Mouse (Mus musculus): ENCODE results near the gene Scn8a. TPM values are rescaled to one million over a fixed set of nuclear protein-coding genes. Genes with fewer than 3 reads are reported as not detected.

Gene Scn8a
- polyA plus RNA-seq, 1 experiment from 2014 or later, result 1.3 TPM

DNA sequence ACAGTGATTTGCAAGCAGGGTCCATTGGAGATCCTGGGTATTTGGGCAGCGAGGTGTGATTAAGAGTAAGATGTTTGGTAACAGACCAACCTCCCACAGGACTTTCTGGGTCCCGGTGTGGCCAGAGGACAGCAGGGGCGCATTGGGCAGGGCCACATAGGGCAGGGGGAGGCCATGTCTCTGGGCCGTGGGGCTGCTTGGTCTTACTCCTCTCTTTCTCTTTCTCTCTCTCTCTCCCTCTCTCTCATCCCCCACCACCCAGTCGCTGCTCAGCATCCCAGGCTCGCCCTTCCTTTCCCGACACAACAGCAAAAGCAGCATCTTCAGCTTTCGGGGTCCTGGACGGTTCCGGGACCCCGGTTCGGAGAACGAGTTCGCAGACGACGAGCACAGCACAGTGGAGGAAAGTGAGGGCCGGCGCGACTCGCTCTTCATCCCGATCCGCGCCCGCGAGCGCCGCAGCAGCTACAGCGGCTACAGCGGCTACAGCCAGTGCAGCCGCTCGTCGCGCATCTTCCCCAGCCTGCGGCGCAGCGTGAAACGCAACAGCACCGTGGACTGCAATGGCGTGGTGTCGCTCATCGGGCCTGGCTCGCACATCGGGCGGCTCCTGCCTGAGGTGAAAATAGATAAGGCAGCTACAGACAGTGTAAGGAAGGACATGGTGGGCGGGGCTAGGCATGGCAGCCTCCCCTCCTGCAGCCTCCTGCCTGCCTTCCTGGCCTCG lies 113.9 kb downstream of the Scn8a start:
- Histone ChIP-seq H3K9ac (peak overlapping the region; percentile 50), H3K27me3 (ENCODE audit: insufficient read depth, low read length) (peaks cover 33% of the 10 kb centered on the region), H3K27ac (ENCODE audit: low read depth) (no peak overlapping the region), H3K4me2 (peak overlapping the region; percentile 87), H3K36me3 (ENCODE audit: insufficient read depth) (no peaks in the 10 kb centered on the region), H3K9me3 (ENCODE audit: low read depth, low read length) (no peaks in the 10 kb centered on the region), H3K4me3 (ENCODE audit: low read depth, low read length) (peak overlapping the region; percentile 49), H3K4me1 (ENCODE audit: insufficient read depth) (0 out of 2 replicates have a peak, but pooled peaks cover 3% of the 10 kb centered on the region)
- ATAC-seq (ENCODE audit: insufficient read depth) (peak; percentile 89), DNase-seq (peak; percentile 77)
- under 1% methylated on average over 46 of the region's 46 CpGs for WGBS
- peak; percentile 57 for TF ChIP-seq CTCF (IDR thresholded peaks at IDR 0.05; ENCODE audit: low read depth)

DNA sequence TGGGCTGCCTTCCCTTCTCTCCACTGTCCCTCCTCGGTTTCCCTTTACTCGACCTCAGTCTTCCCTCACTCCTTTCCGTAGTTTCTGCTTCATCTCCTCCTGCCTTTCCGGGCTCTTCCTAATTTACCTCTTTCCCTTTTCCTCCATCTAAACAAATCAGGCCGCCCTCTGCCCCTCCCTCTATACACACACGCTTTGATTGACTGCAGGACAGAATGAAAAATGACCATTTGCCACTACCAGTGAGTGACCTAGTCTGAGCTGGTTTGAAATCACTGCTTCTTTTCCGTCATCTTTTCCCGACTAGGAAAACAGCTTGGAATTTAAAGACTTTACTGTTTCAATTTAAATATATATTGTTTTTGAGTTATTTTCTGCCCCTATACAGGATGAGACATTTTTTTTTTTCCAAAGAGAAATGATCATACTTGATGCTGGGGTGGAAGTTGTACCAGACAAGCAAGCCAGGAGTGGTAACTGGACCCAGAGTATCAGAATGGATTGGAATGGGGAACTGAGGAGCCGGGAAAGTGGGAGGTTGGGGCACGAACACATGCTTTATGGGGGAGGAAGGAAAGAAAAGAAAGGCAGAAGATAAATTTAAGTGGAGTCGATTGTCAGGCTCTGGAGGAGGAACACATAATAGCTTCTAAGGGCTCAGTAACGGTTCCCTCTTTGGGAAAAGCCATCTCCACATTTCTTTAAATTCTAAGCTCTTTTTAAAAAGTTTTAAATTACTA lies 114.7 kb downstream of the Scn8a start:
- peak overlapping the region; percentile 87 for H3K4me2 ChIP-seq
- no peaks in the 10 kb centered on the region for H3K36me3 ChIP-seq (ENCODE audit: insufficient read depth)
- H3K4me3 ChIP-seq (ENCODE audit: low read depth, low read length), result peak overlapping the region; percentile 49
- DNase-seq (no peak), ATAC-seq (ENCODE audit: insufficient read depth) (peak; percentile 35; the same call in 1 of the 2 replicates)
- H3K4me1 ChIP-seq (ENCODE audit: insufficient read depth), result 0 out of 2 replicates have a peak, but pooled peaks cover 3% of the 10 kb centered on the region
- TF ChIP-seq CTCF (IDR thresholded peaks at IDR 0.05; ENCODE audit: low read depth), result no peak
- no peak overlapping the region for H3K27ac ChIP-seq (ENCODE audit: low read depth)
- peaks cover 33% of the 10 kb centered on the region for H3K27me3 ChIP-seq (ENCODE audit: insufficient read depth, low read length)
- WGBS, result 20% methylated on average over 12 of the region's 12 CpGs
- no peaks in the 10 kb centered on the region for H3K9me3 ChIP-seq (ENCODE audit: low read depth, low read length)
- H3K9ac ChIP-seq, result no peak overlapping the region

DNA sequence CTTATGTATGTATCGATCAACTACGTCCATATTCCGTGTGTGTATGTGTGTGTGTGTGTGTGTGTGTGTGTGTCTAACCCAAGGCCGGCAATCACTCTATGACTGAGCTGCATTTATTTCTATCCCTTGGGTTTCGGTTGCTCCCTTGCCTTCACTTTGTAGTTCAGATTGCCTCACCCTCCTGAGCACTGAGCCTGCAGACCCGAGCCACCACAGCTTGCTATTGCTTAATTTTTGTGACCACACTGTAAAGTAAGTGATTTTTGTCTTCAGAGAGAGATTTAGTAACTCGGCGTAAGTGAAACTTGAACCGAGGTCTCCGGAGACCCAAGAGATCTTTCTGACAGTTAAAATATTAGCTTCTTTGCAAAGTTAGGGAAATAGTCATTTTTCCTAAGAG lies 116.8 kb downstream of the Scn8a start:
- TF ChIP-seq CTCF (IDR thresholded peaks at IDR 0.05; ENCODE audit: low read depth), result no peak
- DNase-seq, result no peak
- H3K9ac ChIP-seq, result no peak overlapping the region

DNA sequence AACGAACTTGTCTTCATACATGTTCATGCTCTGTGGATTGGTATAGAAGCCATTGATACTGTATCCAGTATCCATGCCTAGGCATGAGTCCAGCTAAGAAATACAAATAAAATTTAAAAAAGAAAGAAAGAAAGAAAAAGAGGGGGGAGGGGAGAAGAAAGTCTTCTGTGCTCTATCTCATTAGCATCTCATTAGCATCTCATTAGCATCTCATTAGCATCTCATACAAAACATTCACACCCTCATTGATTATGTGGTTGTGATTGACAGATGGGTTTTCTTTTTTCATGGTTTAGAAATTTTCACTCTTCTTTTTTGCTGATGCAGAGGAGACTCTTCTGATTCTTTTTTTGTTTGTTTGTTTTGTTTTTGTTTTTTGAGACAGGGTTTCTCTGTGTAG lies 117.4 kb downstream of the Scn8a start:
- Histone ChIP-seq H3K9me3 (ENCODE audit: low read depth, low read length) (no peaks in the 10 kb centered on the region), H3K9ac (no peak overlapping the region), H3K4me1 (ENCODE audit: insufficient read depth) (0 out of 2 replicates have a peak, but pooled peaks cover 3% of the 10 kb centered on the region), H3K27ac (ENCODE audit: low read depth) (no peak overlapping the region), H3K36me3 (ENCODE audit: insufficient read depth) (no peaks in the 10 kb centered on the region), H3K27me3 (ENCODE audit: insufficient read depth, low read length) (peaks cover 32% of the 10 kb centered on the region), H3K4me3 (ENCODE audit: low read depth, low read length) (no peak overlapping the region), H3K4me2 (no peak overlapping the region)
- no peak for TF ChIP-seq CTCF (IDR thresholded peaks at IDR 0.05; ENCODE audit: low read depth)
- DNase-seq, result no peak
- 97% methylated on average over 1 of the region's 1 CpGs for whole genome bisulfite sequencing
- no peak for ATAC-seq (ENCODE audit: insufficient read depth)

More for the DNA sequence above, 116.8 kb downstream of the Scn8a start:
- Histone ChIP-seq H3K27ac (ENCODE audit: low read depth) (no peak overlapping the region), H3K9me3 (ENCODE audit: low read depth, low read length) (no peaks in the 10 kb centered on the region), H3K4me1 (ENCODE audit: insufficient read depth) (0 out of 2 replicates have a peak, but pooled peaks cover 3% of the 10 kb centered on the region), H3K27me3 (ENCODE audit: insufficient read depth, low read length) (peaks cover 33% of the 10 kb centered on the region), H3K4me2 (no peak overlapping the region), H3K36me3 (ENCODE audit: insufficient read depth) (no peaks in the 10 kb centered on the region), H3K4me3 (ENCODE audit: low read depth, low read length) (no peak overlapping the region)
- ATAC-seq (ENCODE audit: insufficient read depth), result no peak
- WGBS, result 82% methylated on average over 10 of the region's 10 CpGs

DNA sequence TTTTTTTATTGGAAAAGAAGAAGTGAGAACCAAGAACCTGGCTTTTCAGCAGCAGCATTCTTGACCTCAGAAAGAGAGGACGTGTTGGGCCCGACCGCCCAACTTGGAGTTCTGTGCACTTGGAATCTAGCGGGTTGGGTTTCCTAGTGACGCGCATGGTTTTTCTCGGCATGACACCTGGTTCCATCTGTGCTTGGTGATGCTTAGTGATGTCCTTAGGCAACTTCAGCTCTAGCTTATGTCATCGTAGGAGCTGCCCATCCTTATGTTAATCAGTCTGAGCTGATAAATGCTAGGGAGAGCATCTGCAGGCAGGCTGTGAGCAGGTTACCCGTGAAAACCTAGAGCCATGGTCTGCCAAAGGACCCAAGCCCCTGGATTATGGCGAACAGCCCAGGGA lies 120.6 kb downstream of the Scn8a start:
- Histone ChIP-seq H3K36me3 (ENCODE audit: insufficient read depth) (no peaks in the 10 kb centered on the region), H3K4me3 (ENCODE audit: low read depth, low read length) (no peak overlapping the region), H3K27me3 (ENCODE audit: insufficient read depth, low read length) (peaks cover 6% of the 10 kb centered on the region; the same call in 1 of the 2 replicates), H3K4me2 (no peak overlapping the region), H3K4me1 (ENCODE audit: insufficient read depth) (no peaks in the 10 kb centered on the region), H3K9me3 (ENCODE audit: low read depth, low read length) (no peaks in the 10 kb centered on the region), H3K27ac (ENCODE audit: low read depth) (no peak overlapping the region), H3K9ac (no peak overlapping the region)
- no peak for TF ChIP-seq CTCF (IDR thresholded peaks at IDR 0.05; ENCODE audit: low read depth)
- ATAC-seq (ENCODE audit: insufficient read depth) (no peak), DNase-seq (no peak)
- WGBS, result 87% methylated on average over 10 of the region's 10 CpGs

DNA sequence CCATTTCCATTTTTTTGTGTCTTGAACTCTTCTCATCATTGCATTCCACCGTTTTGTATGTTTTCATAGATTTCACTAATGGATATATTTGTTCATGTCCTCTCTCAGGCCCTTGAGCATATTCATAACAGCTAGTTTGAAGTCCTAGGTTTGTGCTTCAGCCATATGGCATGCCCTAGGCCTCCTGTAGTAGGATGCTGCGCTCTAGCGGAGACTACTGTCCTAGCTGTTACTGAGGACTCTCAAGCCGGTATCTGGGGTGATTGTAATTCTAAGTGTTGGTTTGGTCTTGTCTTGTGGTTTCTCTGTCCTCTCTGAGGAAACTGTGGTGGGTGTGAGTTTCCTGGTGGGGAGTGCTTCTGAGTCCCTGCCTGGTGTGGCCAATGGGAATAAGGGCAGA lies 127.4 kb downstream of the Scn8a start:
- ATAC-seq (ENCODE audit: insufficient read depth) (no peak), DNase-seq (peak; percentile 80)
- Histone ChIP-seq H3K4me2 (no peak overlapping the region), H3K9me3 (ENCODE audit: low read depth, low read length) (no peaks in the 10 kb centered on the region), H3K4me3 (ENCODE audit: low read depth, low read length) (no peak overlapping the region), H3K27me3 (ENCODE audit: insufficient read depth, low read length) (no peaks in the 10 kb centered on the region), H3K4me1 (ENCODE audit: insufficient read depth) (no peaks in the 10 kb centered on the region), H3K36me3 (ENCODE audit: insufficient read depth) (no peaks in the 10 kb centered on the region), H3K9ac (no peak overlapping the region), H3K27ac (ENCODE audit: low read depth) (no peak overlapping the region)
- 24% methylated on average over 4 of the region's 4 CpGs for WGBS
- peak; percentile 74 for TF ChIP-seq CTCF (IDR thresholded peaks at IDR 0.05; ENCODE audit: low read depth)

DNA sequence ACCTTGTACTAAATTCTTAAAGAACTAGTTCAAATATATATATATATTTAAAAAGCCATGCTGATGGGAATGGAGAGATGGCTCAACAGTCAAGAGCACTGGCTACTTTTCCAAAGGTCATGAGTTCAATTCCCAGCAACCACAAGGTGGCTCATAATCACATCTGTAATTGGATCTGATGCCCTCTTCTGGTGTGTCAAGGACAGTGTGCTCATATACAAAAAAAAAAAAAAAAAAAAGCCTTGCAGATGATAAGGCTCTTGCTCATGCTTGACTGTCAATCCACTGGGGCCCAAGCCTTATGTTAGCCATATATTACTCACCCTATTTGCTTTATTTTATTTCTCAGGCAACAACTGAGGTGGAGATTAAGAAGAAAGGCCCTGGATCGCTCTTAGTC lies 132.0 kb downstream of the Scn8a start:
- Histone ChIP-seq H3K4me1 (ENCODE audit: insufficient read depth) (no peaks in the 10 kb centered on the region), H3K4me2 (no peak overlapping the region), H3K9me3 (ENCODE audit: low read depth, low read length) (no peaks in the 10 kb centered on the region), H3K27me3 (ENCODE audit: insufficient read depth, low read length) (no peaks in the 10 kb centered on the region), H3K27ac (ENCODE audit: low read depth) (no peak overlapping the region), H3K36me3 (ENCODE audit: insufficient read depth) (no peaks in the 10 kb centered on the region), H3K9ac (no peak overlapping the region), H3K4me3 (ENCODE audit: low read depth, low read length) (no peak overlapping the region)
- TF ChIP-seq CTCF (IDR thresholded peaks at IDR 0.05; ENCODE audit: low read depth), result no peak
- DNase-seq (no peak), ATAC-seq (ENCODE audit: insufficient read depth) (no peak)
- WGBS, result 94% methylated on average over 1 of the region's 1 CpGs
